Mouse (Mus musculus): ENCODE results near the gene Osbpl3.

GRCm38 (mm10) chr6:50415431-50415830 lies 40.6 kb downstream of the Osbpl3 start:
- TF ChIP-seq CTCF (IDR thresholded peaks at IDR 0.05; ENCODE audit: insufficient read depth, low read depth, low read length), result no peak
- TF ChIP-seq POLR2A (IDR thresholded peaks at IDR 0.05; ENCODE audit: insufficient read depth, low read depth, low read length), result no peak

All from olfactory bulb, adult 2 months (tissue).